Mouse (Mus musculus) layer of hippocampus, adult 8-10 months (tissue): ENCODE data around the gene Caprin1. TPM values are rescaled to one million over a fixed set of nuclear protein-coding genes. Genes with fewer than 3 reads are reported as not detected.

Source experiments
- DNase-seq, 2 experiments: peaks; one replicate each; pipeline ENCODE4 v3.0.0; 2022; ENCODE audit warnings: low spot score in 2 of 2
- total RNA-seq, 4 experiments: library from RNA; stranded (reverse); gene quantifications; 2 replicates each; pipeline ENCODE4 v1.2.4; 2022

Gene Caprin1
- total RNA-seq, 4 experiments from 2014 or later, result 280 to 296 (median 288) TPM

GRCm38 (mm10) chr2:103796861-103797466 lies 485 bp downstream of the Caprin1 start:
- peak; percentile 41 to 50 for DNase-seq

GRCm38 (mm10) chr2:103796211-103796860 lies 1.1 kb downstream of the Caprin1 start:
- DNase-seq, result peak; percentile 42 to 57

DNA sequence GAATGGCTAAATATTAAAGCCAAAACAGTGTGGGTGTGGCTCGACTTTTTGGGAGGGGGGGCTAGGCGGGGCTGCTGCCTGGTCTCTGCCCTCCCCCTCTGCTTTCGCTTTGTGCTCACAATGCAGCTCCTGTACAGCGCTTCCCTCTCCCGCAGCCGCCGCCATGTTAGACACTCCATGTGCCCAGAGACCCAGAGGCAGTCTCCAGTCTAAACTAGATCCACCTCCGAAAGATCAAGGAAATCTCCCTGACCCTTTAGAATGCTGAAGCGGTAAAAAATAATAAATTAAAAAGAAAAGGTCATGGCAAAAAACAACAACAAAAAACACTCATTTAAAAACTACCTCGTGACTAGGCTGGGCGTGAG lies 1.6 kb downstream of the Caprin1 start:
- peak; percentile 19 to 31 for DNase-seq

DNA sequence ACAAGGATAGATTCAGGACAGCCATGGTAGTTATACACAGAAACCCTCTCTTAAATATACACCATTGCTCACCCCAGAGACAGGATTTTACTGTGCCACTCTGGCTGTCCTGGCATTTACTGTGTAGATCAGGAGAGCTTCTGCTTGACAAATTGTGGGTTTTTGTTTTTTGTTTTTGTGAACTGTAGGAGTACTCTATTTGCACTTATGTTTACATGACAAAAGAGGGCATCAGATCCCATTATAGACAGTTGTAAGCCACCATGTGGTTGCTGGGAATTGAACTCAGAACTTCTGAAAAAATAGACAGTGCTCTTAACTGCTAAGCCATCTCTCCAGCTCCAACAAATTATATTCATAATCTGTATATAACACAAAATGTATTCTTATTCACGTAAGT lies 5.4 kb downstream of the Caprin1 start:
- DNase-seq, result no peak

DNA sequence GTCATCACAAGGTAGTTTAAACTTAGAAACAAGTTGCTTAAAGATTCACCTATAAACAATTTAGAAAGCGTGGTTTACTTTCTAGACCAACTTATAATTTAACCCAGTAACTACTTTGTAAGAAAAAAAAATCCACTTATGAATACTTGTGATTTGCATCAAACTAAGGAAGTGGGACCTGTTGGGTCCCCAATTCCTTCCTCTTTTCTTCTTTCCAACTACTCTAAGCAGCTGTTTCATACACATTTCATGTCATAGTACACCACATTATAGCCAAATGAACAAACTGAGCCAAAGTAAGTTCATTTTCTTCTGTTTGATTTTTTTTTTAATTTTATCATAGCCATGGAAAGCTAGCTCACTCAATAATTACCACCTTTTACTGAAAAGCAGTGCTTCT lies 11.7 kb downstream of the Caprin1 start:
- DNase-seq, result no peak

DNA sequence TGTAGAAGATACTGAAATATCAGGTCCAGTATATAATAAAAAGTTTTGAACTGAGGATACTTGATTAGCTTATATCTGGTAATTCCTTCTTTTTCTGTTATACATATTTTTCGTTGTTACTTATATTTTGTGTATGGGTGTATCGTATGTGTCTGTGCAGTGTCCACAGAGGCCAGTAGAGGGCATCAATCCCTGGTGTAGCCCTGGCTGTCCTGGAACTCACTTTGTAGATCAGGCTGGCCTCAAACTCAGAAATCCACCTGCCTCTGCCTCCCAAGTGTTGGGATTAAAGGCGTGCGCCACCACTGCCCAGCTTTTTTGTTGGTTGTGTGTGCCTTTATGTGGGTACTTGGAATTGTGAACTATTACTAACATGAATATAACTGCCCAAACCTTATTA lies 12.8 kb downstream of the Caprin1 start:
- DNase-seq, result no peak

- DNase-seq, result no peak
Observed at GRCm38 (mm10) chr2:103762492-103762891, 35.0 kb downstream of the Caprin1 start.

DNA sequence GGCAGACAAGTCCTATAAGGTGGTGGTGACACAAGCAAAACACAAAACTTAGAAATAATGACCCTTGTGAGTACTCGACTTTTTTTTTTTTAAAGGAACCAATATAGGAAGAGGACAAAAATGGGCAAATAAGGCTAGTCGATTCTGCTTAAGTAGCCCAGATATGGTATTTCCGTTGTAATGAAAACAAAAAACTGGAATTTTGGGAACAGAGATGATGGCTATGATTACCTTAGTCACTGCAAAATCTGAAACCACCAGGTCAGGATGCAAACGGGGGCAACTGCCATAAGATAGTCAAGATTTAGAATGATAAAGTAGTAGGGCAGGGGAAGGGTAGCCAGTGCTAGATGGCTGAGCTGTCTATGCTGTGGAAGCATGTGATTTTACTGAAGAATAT lies 35.5 kb downstream of the Caprin1 start:
- no peak for DNase-seq

GRCm38 (mm10) chr2:103760906-103761716 lies 36.3 kb downstream of the Caprin1 start, which contains the start of gene Nat10:
Gene Nat10, minus strand, starts transcription at chr2:103761270.
- peak; percentile 98 to 100 for DNase-seq

DNA sequence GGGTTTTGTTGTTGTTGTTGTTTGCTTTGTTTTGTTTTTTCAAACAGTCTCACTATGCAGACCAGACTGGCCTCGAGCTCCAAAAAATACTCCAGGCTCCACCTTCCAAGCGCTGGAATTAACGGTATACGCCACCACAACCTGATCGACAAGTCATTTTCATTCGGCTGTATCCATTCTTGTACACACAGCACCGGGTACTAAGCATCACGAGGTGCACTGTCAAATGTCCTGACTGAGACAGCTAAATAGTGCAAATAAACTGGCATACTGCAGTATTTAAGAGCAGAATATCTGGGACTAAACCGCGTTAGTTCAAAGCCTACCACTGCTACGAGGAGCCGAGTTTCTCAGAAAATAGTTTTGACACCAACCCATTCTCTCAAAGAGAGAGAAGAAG lies 37.0 kb downstream of the Caprin1 start:
- DNase-seq, result no peak

GRCm38 (mm10) chr2:103755458-103756085 lies 41.9 kb downstream of the Caprin1 start:
- no peak for DNase-seq

DNA sequence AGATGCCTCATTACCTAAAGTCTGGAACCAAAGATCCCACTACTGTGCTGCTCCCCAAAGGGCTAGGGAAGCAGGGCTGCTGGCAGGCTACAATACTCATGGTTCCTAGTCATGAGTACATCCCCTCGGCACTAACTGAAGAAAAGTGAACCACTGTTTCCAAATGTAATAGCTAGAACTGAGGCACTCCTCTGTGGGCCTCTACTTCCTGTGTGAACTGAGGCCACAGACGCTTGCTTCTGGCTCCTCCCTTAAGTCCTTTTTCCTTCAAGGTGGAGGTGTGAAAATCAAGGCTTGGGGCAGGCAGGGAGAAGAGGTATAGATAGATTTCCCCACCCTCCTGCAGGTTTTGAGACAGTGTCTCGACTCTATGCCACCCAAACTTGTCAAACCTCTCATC lies 42.8 kb downstream of the Caprin1 start:
- DNase-seq, result no peak

DNA sequence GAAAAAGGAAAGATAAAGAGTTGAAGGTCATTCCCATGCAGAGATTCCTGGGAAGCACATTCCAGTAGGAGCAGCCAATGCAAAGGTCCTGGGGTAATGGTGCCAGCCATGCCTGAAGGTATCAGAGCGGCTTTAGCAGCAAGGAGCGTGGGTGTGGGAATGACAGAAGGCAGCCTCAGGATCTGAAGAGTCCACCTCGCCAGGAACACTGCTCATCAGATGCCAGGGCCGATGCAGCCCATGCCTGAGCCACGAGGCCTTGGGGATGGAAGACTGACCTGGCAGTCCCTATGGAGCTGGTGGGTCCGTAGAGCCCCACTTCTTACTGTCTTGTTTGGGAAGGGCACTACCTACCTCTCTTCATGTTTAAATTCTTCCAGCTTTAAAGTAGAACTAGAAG lies 45.7 kb downstream of the Caprin1 start:
- DNase-seq, result no peak

DNA sequence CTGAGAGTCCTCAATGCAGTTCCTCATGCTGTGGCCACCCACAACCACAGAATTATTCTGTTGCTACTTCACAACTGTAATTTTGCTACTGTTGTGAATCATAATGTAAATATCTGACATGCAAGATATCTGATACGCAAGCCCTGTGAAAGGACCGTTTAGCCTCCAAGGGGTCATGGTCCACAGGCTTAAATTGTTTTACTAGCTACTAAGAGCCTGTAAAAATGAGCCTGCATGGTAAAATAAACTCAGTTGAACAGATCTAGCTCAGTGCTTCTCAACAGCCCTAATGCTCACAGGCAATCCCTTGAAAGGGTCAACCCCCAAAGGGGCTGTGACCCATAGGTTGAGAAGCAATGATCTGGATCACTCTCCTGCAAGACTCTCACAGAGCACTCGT lies 48.4 kb downstream of the Caprin1 start:
- no peak for DNase-seq

DNA sequence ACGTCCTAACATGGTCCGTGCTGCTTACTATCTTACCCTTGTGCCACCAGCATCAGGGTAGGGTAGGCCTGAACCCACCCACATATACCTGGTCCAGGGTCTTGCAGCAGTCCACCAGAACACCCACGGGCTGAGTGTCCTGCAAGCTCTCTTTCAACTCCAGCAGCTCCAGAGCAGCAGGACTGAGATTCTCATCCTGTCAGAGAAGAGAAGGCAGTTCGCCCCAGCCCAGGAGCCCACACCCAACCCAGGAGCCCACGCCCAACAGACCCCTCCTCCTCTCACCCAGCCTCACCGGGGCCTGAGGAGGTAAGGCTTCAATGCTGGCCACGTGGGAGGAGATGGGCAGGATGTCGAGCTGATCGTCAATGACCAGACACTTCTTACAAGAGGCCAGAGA lies 49.6 kb downstream of the Caprin1 start:
- no peak for DNase-seq

- no peak for DNase-seq
Observed at GRCm38 (mm10) chr2:103746761-103747160, 50.7 kb downstream of the Caprin1 start.

- no peak for DNase-seq
Observed at GRCm38 (mm10) chr2:103746096-103746495, 51.4 kb downstream of the Caprin1 start.

DNA sequence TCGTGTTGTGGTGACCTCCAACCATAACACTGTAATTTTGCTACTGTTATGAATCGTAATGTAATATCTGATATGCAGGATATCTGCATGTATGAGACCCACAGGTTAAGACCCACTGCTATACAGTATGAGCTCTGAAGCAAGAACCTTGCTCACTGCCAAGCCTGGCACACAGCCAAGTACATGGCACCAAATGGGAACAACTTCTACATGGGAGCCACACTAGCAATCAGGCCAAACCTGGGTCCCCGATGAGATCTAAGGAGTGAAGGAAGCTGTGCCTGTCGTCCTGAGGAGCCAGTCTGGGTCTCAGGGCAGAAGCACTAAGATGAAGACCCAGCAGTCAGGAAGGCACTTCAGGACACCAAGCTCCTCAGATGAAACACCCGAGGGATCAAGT lies 52.0 kb downstream of the Caprin1 start:
- peak in 1 of 2 experiments; percentile 27 for DNase-seq

DNA sequence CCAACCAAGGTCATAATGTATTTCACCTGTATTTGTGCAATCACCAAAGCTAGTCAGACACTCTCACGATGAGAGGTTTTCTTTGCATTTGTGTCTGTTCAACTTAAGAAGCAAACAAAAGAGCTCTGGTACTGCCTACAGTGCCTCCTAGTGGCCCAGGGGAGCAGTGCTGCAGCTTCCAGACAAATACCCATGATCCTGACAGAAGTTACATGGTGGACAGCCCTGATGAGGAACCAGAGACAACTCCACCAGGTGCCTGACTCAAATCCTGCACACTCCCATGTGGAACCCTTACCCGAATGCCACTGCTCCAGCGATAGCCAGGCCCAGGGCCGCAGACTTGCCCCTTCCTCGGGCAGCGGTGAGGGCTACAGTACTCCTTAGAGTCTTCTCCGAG lies 53.5 kb downstream of the Caprin1 start:
- DNase-seq, result peak in 1 of 2 experiments; percentile 61

GRCm38 (mm10) chr2:103743536-103743935 lies 53.9 kb downstream of the Caprin1 start:
- no peak for DNase-seq

DNA sequence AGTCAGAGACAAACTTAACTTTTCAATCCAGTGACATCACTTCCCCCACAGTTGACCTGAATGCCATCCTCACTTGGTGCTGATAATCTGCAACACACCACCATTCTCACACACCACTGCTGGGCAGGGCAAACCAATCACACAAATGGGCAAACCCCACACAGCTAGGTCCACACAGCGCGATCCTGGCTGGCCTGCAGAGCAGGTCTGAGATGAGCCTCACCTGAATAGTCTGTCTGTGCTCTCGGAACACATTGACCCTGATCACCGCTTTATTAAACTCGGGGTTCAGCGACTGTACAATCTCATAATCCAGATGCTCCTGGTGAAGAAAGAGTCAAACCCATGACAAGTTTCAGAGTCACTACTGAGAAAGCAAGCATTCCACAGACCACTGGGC lies 54.6 kb downstream of the Caprin1 start:
- no peak for DNase-seq

DNA sequence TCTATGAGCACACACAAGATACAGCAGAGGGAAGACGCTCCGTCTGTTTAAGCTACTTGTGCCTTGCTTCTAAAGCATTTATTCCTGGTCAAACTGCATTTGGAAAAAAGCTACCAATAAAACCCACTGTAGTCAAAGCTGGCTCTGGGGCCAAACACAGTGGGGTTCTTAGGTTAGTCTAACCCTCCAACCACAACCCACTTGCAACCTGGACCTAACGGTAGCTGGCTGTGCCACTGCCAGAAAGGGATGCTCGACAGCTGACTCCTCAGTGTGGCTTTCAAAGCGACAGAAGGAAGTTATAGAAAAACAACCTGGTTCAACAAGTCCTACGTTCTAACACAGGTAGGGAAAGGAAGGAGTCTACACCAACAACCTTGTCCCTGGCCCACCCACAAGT lies 66.0 kb downstream of the Caprin1 start:
- DNase-seq, result no peak
